Mouse (Mus musculus): ENCODE measurements around the gene Dqx1.

The Dqx1 gene

DNA sequence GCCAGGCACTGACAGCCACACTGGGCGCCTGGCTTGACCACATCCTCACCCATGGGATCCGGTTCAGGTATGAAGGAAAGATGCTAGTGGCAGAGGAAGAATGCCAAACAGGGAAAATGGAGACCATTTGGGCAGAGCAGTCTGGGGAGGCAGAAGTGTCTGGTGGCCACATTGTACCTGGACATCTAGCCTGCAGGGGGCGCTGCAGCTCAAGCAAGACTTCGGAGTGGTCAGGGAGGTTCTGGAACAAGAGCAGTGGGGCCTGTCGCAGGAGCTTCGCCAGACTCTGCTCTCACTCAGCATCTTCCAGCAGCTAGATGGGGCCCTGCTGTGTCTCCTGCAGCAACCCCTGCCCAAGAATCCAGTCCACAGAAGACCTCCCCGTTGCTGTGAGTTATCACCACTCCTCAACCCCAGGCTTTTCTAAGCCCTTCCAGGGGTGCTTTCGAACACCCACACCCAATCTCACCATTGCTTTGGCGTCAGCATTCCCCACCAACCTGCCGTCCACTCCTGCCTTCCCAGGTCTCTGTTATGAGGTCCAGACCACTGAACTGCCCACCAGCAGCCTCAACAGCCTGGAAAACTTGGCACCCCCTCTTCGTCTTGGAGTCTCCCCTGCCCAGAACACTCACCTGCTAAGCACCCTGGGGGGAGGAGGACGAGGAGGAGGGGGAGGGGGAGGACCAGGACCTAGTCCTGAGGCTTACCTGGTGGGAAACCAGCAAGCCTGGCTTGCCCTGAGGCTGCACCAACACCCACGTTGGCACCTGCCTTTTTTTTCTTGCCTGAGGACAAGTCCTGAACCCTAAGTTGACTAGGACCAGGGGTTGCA, 50.1 kb downstream of the Dqx1 start:
- DNase-seq (ENCODE audit: low spot score), result peak; percentile 82

- peak; percentile 81 for DNase-seq (ENCODE audit: low spot score)
Measured at GRCm38 (mm10) chr6:83108762-83109668, 51.4 kb downstream of the Dqx1 start, which contains the start of gene Mrpl53. TSS of gene Mrpl53 (plus strand) at chr6:83109040.

DNA sequence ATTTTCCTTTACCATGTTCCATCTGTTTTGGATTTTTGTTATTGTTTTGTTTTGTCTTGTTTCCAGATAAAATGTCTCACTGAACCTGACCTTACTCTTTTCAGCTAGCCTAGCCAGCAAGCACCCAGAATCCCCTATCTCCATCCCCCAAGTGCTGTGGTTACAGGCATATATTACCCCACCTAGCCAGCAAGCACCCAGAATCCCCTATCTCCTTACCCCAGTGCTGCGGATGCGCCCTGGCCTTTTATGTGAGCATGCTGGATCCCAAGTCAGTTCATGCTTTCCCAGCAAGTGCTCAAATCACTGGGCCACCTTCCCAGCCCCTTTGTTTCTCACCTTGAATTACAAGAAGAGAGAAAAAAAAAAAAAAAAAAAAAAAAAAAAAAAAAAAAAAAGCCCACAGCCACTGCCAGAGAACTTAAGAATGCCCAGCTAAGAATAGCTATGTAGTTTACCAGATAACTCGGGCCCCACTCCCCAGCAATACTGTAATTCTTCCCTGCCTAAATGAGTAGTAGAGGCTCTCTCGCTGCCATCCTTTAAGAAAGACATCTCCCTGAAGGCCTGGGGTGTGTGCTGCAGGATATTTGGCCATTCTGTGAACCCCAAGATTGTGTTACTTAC, 54.0 kb downstream of the Dqx1 start:
- DNase-seq (ENCODE audit: low spot score), result no peak

DNA sequence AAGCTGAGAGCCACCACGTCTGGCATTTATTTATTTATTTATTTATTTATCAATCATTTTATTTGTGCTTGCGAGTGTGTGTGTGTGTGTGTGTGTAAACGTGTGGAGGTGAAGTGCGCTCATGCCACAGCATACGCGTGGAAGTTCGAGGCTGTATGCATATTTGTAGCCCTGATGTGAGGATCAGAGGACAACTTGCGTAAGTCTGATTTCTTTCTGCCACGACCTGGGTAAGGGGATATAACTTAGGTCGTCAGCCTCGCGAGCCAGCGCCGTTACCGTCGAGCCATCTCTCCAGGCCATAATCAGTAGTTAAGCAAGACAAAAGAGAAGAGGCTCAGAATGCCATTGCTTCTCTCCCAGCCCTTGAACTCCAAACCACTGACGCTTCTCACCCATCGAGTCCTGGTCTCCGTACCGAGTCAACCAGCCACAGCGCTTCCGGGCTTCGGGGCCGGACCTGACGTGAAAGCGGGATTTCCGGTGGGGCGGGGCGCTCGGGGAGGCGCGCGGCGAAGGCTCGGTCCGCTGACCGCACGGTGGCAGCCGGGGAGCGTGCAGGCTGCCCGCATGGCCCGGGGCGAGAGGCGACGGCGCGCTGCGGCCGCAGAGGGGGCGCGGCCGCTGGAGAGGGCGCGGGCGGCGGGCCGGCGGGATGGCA, 57.5 kb downstream of the Dqx1 start, which contains the start of gene Mogs:
Mogs (plus strand) TSS at position 486 of the 661 bp plus-strand sequence.
- peak; percentile 95 for DNase-seq (ENCODE audit: low spot score)

- no peak for DNase-seq (ENCODE audit: low spot score)
Measured at GRCm38 (mm10) chr6:83115682-83116372, 58.2 kb downstream of the Dqx1 start.

GRCm38 (mm10) chr6:83116373-83117164, 58.9 kb downstream of the Dqx1 start:
- no peak for DNase-seq (ENCODE audit: low spot score)

All from urinary bladder, postnatal 14 days (tissue).